Mouse (Mus musculus): ENCODE measurements around the gene Rhbdl3.

DNA sequence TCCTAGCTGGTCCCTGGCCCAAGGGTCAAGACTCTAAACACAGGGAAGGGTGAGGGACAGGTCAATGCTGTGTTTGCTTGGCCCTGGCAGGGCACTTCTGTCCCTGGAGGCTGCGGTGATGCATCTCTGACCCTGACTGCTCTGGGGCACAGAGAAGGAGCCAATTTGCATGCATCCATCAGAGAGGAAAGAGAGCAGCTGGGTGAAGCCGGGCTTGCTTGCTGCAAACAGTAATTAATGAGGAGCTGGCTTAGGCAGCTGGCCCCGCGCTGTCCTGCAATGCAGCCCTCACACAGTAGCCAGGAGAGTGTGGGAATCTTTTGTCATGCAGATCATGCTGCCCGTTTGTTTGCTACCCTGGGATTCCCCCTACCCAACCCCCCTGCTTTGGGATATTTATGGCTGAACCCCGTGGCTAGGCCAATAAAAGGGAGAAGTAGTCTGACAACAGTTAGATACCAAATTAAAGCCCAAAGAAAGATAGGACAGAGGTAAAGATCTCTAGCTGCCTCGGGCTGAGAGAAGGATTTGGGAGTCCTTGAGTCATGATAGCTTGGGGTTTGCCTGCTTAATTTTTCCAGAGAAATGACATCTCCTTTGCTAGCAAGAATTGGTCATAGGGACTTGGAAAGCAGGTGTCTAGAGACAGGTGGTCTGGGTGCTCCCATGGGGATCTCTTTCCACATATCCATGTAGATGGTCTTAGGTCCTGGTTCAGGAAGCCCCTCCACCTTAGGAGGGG, 35.1 kb downstream of the Rhbdl3 start:
- TF ChIP-seq POLR2A (IDR thresholded peaks at IDR 0.05; ENCODE audit: insufficient read length, low read depth) (no peak), REST (IDR thresholded peaks at IDR 0.05; ENCODE audit: insufficient read depth, insufficient read length) (no peak), MYOG (IDR thresholded peaks at IDR 0.05; ENCODE audit: control insufficient read depth in 1 of 3, insufficient read depth in 1 of 3, insufficient read length in 2 of 3, low read depth in 2 of 3) (no peak), E2F4 (IDR thresholded peaks at IDR 0.05; ENCODE audit: insufficient read depth) (no peak), TCF12 (IDR thresholded peaks at IDR 0.05; ENCODE audit: insufficient read depth, poor library complexity, severe bottlenecking) (no peak), USF1 (IDR thresholded peaks at IDR 0.05; ENCODE audit: low read depth) (no peak), MAX (IDR thresholded peaks at IDR 0.05; ENCODE audit: low read depth) (no peak), POLR2AphosphoS2 (IDR thresholded peaks at IDR 0.05; ENCODE audit: insufficient read length, low read depth) (no peak)

Data from myocyte (in vitro differentiated cells).